Mouse (Mus musculus): Measurements from ENCODE around the gene Lhfpl2.

Gene Lhfpl2

DNA sequence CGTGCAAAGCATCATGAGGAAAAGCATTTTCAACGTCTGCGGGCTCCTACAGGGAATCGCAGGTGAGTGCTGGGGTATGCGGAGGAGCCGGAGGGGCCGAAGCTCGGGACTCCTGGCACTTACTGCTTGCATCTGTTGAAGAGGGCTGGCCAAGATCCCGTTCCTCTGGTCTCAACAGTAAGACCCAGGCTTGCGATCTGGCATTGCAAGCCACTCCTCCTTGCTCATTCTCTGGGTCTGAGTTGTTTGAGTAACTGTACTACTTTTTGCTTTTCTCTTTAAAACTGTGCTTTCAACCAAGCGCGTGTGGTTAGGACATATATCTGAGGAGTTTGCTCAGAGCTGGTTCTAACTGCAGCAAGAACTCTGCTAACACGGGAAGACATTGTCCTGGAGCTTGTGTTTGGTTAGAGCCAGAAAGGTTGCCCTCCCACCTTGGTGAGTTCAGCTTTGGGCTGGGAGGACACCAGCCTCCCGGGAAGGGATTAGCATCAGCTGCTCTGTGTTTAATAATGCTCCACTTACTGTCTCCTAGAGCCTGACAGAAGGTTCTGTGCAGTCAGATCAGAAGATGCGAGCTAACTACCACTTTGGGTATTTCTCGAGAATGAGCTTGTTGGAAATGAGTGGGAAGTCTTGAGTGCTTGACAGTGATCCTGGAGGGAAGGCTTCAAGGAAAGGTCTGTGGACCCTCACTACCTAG lies 117.1 kb downstream of the Lhfpl2 start:
- DNase-seq (ENCODE audit: low spot score in 2 of 2), result no peak

DNA sequence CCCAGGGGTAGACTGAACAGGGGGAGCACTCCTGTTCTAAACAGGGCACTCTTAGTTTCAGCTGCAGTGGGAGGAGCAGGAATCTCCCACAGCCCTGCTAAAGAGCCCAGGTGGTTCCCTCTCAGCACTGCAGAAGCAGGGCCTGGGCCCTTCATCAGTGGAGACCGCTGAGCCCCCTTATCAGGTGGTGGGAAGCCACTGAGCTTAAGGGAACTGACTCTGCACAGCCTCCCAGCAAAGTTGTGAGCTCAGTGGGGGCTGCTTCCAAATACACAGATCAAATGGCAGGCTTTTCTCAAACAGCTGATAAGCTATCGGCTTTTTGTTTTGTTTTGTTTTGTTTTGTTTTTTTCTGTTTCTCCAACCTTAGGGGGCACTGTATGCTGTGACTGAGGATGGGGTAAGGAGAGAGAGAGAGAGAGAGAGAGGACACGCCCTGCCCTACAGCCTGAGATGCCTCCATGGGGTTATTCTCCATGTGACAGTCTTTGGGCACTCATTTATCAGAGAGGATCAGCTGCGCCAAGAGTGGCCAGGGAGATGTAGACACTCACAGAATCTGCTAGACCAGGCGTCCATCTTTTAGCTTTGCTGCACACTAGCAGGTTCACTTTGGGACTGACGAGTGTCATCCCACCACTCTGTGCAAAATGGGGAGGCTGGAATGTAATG lies 117.9 kb downstream of the Lhfpl2 start:
- no peak for DNase-seq (ENCODE audit: low spot score in 2 of 2)

DNA sequence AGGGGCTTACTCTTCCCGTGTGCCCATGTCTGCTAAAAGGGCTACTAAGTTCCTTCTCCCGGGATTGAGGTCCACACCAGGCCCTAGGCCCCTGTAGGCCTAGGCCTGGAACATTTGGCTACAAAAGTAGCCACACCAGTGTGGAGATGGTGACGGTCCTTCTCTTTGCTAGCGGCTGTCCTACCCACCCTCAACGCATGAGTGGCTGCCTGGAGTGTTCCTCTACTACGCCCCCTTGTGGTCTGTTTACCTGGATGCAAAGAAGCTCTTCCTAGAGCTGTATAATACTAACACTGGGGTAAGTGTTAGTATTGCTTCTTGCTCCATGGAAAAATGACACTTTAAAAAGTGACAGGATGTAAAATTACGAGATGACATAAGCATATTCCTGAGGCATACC lies 119.6 kb downstream of the Lhfpl2 start:
- DNase-seq (ENCODE audit: low spot score in 2 of 2), result no peak

DNA sequence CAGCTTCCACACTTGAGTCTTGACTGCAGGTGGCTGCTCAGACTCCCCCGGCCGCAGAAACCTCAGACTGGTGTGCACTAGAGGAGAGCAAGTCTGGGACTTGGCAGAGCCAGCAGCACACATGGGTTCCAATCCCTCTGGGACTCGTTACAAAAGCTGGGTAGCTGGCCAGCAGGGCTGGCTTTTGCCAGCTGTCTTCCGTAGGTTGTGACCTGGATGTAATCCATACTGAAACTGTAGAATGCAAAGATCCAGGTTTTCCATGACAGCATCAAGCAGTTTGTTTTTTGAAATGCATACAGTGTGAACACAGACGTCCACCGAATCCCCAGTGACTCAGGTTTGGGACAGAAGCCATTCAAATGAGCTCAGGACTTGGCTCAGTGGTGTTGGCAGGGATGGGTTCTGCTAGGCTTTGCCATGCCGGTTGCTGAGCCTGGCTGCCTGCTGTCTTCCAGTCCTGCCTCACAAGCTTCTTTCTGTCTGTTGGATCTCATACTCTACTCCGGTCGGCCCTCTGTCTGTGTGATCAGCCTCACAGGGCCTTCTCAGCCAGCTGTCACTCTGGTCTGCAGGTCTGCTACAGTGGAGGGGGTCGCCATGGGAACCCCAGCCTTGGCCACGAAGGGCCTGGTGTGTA lies 120.9 kb downstream of the Lhfpl2 start:
- DNase-seq (ENCODE audit: low spot score in 2 of 2), result no peak

DNA sequence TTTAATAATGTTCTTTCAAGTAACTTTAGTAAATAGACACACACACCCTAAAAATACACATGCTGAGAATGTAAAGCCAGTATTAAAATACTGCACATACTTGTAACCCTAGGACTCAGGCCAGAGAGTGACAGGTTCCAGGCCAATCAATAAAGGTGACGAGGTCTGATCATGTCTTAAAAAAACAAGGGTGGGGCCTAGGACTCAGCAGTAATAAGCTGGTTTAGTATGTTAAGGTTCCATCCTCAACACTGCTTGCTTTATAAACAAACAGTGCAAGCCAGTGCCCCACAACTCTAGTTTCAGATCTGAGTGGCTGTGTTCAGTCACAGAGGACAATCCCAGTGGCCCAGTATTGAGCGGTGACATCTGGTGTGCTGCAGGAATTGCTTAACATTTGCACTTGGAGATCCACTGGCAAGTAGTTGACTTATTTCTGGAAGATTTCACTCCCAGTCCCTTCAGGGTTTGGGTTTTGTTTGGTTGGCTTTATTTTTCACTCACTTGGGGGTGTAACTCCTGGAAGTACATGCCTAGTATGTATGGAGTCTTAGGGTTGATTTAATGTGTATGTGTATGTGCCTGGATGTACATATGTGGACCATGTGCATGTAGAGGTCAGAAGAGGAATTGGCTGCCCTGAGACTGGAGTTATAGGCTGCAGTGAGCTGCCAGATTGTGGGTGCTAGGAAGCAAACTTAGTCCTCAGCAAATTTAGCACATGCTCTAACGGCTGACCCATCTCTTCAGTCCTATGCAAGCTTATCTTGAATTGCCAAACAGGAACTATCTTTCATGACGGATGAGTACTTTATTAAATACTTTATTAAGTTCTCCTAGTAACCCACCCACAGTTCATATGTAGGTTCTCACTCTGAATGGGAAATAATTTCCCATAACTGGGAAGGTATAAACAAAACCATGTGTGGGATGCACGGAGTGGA lies 123.2 kb downstream of the Lhfpl2 start:
- DNase-seq (ENCODE audit: low spot score in 2 of 2), result no peak

DNA sequence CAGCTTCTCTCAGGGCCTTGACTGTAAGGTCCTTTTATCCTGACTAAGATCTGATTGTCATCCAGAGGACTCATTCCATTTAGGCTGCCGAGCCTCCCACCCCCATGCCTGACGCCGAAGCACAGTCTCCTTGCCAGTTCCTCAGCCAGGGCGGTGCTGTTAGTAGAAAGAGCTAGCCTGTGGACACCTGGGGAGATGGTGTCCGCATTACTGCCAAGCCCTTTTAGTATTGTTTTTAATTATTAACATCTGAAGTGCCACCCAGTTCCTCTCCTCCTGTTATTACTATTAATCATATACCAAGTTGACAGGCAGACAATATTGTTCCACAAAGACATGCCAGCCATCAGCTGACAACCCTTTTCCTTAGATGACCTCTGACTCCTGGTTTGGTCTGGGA lies 124.4 kb downstream of the Lhfpl2 start:
- no peak for DNase-seq (ENCODE audit: low spot score in 2 of 2)

DNA sequence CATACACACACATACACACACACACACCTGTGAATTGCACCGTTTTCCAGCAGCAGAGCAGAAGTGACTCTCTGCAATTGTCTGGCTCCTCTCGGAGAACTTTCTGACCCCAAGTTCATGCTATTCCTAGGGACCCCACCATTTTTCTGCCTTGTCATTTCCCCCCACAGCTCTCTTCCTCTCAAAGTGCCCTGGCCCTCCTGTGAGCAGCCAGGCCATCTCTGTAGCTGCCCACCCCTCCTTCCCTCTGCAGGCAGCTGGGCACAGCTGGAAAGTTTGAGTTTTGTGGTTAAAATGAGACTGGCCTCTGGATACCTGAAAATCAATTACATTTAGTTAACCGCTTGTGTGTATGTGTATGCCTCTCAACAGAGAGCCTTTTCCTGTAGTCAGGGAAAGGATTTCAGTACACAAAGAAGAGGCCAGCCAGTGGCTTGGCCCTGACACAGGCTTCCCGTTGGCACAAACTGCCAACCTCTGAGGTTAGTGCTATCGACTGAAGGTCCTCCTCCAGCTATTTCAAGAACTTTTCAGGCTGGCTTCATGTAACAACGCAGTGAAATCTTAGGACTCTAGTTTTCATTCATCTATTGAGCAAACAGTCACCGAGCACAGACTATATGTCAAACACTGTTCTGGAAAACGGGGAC lies 125.9 kb downstream of the Lhfpl2 start:
- DNase-seq (ENCODE audit: low spot score in 2 of 2), result no peak

DNA sequence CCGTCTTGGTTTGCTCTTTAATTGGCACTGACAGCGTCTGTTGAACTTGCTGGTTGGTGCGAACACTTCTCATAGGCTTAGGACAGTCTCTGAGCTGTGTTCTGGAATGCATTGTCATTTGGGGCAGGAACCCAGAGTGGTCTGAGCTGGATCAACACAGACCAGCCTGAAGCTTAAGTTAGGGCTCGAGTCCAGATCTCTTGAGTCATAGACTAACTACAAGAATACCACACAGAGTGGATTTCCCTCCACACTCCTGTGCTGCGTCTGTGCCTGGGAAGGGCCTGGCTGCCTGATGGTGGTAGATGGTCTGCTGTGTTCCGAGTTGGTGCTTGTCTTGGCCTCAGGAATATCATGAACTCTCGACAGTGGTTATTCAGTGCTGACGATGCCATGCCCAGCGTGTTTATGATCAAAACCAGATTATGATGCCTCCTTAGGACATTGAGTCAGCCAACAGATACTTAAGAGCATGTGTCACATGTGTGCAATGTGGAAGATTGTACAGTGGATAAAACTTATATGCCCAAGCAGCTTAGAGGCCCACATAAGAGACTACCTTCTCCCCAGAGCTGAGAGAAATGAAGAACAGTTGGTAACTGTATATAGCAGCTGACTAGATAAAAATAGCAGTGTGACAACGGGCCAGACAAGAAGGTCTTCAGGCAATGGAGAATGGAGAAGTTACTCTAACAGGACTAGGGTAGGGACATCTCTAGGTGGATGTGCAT lies 127.3 kb downstream of the Lhfpl2 start:
- DNase-seq (ENCODE audit: low spot score in 2 of 2), result no peak

DNA sequence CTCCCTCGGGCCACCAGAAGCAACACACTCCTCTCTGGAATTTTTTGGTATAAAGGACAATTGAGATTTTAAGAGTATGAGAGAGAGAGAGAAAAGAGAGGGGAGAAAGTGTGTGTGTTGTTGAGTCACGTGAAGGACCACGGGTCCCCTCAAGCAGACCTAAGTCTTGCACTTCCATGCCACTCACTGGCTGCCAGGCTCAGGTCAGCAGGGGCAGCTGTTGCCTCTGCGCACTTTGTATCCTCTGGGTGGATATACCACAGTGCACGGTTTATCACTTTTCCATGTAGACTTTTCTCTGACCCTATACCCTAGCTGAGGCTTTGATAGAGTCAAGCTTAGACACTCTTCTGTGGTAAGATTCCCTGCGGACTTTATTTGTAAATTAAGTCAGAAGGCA lies 128.0 kb downstream of the Lhfpl2 start:
- DNase-seq (ENCODE audit: low spot score in 2 of 2), result no peak

DNA sequence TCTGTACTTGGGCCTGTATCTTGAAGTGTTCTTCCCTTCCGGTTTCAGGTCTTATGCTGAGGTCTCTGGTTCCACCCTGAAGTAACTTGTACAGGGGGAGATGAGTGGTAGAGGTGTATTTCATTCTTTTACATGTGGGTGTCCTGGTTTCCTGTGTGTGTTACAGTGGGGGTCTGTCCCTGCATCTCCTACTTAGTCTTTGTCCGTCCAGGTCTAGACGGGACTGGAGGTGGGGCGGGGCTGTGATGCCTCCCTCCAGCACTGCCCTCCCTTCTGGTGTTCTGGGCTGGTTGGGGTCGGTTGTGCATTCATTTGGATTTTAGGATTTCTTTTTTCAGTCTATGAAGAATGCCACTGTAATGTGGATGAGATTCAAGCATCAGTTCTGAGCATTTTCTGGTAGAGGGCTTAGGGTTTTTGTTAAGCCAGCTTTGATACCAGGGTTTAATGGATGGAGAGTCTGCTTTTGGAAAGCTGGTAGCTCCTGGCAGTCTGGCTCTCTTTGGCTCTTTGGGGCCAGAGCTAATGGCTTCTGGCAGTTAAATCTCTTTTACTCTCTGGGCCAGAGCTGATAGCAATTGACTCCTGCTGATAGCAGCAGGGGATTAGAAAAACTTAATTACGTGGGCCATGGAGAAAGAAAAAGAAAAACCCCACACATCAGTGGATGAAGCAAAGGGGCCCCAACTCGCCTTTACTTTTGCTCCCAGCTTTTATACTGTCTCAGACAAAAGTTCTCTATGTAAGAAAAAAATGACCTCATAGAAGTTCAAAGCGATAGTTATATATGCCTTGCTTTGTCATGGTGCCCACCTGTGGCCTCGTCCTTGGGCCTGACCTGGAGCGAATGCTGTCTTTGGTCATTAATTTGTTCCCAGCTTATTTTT lies 130.8 kb downstream of the Lhfpl2 start:
- DNase-seq (ENCODE audit: low spot score in 2 of 2), result no peak

DNA sequence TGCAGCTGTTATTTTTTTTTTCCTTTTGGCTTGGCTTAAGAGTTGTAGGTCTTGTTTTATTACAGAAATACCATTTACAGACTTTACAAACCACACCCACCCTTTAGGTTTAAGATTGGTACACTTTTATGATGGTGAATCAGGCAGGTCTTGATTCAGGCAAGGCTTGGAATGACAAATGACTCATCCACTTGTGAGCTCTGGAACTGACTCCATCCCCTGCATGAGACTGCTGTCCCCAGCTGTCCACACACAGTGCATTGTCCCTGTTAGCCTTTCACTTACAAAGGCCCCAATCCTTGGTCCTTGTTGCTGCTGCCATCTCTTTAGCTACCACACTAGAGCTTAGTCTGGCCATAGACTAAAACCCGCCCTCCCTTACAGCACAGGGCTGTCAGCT lies 132.8 kb downstream of the Lhfpl2 start:
- DNase-seq (ENCODE audit: low spot score in 2 of 2), result no peak

DNA sequence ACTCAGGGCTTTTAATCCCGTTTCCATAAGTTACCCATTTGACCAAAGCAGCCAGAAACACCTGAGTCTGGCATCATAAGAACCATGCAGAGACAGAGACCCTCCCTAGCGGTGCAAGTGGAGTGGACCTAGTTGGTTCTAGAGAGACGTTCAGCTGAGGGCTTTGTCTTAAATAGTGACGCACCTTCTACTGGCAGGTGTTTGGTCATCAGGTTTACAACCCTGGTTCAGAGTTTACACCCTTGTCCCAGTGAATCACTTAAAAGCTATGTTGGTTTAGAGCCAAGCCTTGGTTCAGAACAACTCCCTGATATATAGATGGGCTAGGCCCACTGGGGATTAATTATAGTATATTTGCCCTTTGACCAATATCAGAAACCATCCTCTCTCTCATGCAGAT lies 135.6 kb downstream of the Lhfpl2 start:
- DNase-seq (ENCODE audit: low spot score in 2 of 2), result no peak

DNA sequence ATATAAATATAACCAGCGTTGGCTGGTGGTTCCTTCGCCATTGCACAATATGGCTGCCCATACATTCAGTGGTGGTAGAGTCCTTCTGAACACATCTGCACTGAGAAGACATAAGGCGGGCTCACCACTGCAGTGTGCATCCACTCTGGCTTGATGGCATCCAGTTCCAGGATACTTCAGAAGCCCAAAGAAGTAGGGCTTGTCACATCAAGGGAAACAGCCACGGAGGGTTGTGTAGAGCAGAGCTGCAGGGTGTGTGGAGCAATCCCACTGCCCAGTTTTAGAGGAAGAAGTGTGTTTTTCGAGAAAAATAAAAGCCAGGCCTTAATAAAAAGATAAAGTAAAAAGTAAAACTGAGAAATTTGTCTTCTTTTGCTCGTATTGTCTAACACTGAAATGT lies 141.0 kb downstream of the Lhfpl2 start:
- no peak for DNase-seq (ENCODE audit: low spot score in 2 of 2)

DNA sequence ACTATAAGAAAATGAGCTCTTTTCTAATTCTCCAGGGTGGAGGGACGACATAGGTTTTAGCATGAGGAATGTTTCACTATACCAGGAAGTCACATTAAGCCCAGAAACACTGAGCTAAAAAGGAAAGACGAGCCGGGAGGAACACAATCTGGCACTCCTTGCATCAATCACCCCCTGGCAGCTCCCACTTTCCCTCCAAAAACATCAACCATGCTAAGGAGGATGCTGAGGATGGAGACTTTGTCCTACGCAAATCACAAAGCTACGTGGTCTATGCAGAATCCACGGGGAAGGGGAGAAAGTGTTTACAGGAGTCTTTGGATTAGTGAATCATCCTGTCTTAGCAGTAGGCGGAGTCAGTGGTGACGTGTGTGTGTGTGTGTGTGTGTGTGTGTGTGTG lies 142.2 kb downstream of the Lhfpl2 start:
- DNase-seq (ENCODE audit: low spot score in 2 of 2), result no peak

DNA sequence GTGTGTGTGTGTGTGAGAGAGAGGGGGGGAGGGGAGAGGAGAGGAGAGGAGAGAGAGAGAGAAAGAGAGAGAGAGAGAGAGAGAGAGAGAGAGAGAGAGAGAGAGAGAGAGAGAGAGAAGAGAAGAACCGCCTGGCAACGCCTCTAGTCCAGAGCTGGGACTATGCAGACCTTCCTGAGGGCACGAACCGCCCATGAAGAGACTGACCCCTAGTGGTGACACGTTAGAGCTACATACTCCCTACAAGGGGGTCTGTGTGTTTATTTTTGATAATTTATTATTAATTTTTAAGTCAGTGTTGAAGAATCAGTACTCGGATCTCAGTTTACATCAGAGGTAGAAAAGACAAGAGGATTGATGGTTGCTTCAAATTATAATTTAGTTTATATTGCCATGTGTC lies 147.6 kb downstream of the Lhfpl2 start:
- DNase-seq (ENCODE audit: low spot score in 2 of 2), result peak in 1 of 2 experiments; percentile 62

DNA sequence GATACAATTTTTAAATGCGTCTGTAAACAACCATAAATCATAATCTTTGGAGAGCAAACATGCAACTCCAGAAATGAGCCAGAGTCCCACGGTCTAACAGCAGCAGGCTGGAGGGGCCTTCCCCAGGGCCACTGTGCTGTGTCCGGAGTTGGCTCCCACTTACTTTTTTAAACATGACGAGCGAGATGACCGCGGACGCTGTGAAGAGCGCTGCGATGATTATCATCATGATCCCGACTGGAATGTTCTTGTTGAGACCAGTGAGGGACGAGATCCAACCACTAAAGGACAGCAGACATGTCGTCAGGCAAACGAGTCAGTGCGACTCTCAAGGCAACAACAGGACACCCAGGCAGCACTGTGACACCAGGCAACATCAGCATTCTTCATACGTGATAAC lies 150.4 kb downstream of the Lhfpl2 start:
- DNase-seq (ENCODE audit: low spot score in 2 of 2), result peak in 1 of 2 experiments; percentile 52

DNA sequence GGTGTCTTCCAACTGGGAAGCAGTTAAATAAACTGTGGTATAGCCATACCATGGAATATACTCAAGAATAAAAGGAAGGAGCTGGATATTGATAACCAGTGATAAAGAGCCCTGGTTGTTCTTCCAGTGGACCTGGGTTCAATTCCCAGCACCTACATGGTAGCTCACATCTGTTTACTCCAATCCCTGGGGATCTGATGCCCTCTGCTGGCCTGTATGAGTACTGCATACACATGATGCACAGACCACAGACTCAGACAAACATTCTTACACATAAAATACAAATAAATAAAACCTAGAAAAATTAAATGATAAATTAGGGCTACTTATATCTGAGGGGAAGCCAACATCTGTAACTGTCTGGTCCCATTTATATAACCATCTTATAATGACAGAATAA lies 151.3 kb downstream of the Lhfpl2 start:
- DNase-seq (ENCODE audit: low spot score in 2 of 2), result peak in 1 of 2 experiments; percentile 40

DNA sequence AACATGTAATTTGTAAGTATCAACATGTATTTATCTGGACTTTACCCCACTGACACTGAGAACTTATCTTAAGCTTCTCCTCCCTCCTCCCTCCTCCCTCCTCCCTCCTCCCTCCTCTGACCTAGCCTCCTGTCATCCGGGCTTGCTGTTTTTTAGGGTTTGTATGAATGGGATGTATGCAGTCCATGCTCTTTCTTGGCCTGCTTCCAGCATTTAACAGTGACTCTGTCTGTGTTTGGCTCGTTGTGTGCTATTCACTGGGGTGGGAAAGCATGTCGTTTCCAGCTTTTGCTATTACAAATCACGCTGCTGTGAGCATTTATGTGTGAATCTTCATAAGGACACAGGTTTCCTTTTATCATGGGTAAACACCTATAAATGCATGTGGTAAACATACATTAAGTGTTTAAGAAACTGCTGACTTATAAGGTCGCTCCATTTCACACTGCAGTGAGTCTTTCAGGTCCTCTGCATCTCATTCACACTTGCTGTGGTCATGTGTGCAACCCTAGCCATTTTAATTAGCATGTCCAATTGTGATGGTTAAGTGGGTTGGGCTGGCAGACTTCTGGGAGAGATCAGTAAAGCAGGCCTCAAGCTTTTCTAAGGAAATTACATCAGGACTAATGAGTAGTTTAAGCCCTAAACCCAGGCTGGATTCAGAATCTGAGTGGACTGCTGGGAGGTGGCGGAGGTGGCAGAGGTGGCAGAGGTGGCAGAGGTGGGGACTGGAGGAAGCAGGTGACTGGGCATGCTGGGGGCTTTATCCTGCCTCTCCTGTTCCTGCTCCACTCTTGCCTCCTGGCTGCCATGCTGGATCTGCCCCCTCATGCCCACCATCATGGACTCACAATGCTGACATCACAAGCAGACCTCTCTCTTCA lies 153.9 kb downstream of the Lhfpl2 start:
- DNase-seq (ENCODE audit: low spot score in 2 of 2), result no peak

DNA sequence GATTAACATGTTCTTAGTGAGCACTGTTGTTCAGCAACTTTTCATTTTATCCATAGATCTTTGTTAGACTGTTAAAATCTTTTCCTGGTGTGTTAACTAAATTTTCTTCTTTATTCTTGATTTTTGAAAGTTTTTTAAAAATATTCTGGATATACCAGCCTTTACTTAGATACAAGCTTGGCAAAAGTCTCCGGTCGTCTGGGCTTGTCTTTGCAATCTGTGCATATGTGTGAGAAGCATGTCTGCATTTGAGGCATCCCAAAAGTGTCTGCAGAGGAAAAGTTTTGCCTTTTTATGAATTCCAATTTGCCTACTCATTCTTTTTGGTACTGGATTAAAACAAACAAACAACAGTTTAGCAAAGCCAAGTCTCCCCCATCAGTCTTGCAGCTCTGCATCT lies 154.6 kb downstream of the Lhfpl2 start:
- DNase-seq (ENCODE audit: low spot score in 2 of 2), result no peak

Data from urinary bladder, postnatal 4 days (tissue).